Mouse (Mus musculus): ENCODE results near the gene Rab34. TPM values are rescaled to one million over a fixed set of nuclear protein-coding genes. Genes with fewer than 3 reads are reported as not detected.
"Not testable (repeated sequence)": the region's sequence is repeated elsewhere in the genome, so short reads cannot be mapped to it uniquely, and the experiment has no call there.

The Rab34 gene
- total RNA-seq, 2 experiments from 2014 or later = 93.0 to 100 TPM

DNA sequence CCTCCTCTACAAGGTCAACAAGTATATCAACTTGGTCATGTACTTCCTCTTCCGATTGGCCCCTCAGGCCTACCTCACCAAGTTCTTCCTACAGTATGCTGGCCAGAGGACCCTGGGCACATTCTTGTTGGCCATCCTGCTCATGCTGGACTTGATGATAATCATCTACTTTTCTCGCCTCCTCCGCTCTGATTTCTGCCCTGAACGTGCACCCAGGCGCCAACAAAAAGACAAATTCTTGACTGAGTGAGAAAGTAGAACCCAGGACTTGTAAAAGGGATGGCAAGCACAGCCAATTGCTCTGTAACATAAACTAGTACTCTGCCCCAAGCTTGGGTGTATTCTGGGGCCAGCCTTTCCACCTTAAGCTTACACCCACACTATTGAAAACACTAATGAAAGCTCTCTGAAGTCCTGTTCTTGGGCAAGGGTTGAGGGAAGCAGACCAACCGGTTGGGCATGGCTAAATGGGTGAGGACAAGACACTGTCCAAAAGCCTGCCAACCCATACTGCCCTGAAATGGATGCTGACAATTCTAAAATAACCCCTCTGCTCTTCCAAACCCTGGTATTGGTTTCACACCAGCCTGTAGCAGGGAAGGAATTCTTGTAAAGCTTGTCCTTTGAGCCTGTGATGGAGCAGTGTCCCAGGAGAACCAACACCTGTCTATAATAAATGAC lies 8.0 kb upstream of the Rab34 start:
- no peak for DNase-seq

DNA sequence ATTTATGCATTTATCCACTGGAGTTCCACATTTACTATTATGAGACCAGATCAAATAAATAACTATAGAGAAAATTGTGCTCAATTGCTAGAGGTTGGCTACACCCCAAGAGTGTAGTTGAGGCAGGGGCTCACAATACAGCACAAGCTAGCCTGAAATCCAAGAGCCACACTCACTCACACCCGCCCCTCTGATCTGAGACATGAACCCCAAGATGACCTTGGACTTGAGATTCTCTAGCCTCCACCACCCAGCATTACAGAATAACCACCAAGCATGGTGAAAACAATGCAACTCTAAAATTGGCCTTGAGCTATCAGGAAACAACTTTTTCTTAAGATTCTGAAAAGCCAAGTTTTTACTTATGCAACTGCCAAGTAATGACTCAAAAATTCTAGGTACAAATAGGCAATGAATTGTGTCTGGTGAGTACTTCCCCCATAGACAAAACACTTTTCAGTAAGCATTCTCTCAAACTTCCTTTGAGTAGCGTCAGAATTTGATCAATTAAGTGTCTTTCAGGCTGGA lies 6.3 kb upstream of the Rab34 start:
- no peak for DNase-seq

DNA sequence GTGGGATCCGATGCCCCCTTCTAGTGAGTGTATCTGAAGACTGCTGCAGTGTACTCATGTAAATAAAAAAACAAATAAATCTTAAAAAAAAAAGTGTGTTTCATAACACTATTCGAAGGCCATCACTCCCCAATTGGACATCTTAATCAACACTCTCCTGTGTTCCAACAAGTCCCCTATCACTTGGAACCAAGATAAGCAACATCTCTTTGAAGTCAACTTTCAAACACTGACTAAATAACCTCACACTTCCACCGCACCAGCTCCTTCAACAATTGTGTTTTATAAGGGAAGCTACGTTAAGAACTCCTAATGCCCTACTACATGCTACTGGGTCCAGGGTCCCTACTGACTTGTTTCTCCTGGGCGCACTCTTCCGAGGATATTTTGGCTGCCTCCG lies 5.8 kb upstream of the Rab34 start:
- no peak for DNase-seq

DNA sequence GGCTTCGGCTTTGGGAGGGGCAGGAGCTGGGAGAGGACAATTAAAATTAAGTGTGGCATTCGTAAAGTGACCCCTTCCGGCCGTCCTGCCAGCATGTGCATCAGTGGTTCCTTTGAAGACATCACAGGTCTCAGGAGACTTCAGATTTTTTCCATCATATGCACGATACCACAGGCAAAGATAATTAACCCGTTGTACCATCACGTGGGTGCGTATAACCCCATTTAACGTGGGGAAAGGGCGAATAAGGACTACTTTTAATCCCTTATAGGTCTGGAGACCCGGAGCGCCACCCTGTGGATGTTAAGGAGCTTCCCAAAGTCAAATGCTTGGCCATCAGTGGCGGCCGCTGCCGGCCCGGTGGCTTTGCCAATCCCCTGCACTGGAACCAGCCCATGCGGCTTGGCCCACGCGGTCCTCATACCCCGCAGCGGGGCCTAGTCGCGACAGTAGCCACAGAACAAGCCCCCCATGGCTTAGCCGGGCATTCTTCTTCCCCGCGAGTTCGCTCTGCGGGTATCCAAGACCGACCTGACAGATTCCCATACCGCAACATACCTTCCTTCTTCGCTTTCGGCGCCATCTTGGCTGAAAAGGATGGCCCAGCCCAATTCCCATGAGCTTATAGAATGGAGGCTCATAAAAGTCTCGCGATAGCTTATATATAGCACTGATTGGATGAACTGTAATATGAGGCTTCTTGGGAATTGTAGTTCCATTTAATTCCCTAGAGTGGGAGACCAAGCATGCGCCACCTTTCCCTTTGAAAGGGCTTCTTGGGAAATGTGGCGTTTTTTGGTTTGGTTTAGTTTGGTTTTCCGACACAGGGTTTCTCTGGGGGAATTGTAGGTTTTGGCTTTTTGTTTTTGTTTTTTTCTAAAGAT lies 5.0 kb upstream of the Rab34 start, which contains the start of gene Rpl23a:
Gene Rpl23a, minus strand, starts transcription at position 624 of the 884 bp plus-strand sequence.
- DNase-seq = peak; percentile 85

DNA sequence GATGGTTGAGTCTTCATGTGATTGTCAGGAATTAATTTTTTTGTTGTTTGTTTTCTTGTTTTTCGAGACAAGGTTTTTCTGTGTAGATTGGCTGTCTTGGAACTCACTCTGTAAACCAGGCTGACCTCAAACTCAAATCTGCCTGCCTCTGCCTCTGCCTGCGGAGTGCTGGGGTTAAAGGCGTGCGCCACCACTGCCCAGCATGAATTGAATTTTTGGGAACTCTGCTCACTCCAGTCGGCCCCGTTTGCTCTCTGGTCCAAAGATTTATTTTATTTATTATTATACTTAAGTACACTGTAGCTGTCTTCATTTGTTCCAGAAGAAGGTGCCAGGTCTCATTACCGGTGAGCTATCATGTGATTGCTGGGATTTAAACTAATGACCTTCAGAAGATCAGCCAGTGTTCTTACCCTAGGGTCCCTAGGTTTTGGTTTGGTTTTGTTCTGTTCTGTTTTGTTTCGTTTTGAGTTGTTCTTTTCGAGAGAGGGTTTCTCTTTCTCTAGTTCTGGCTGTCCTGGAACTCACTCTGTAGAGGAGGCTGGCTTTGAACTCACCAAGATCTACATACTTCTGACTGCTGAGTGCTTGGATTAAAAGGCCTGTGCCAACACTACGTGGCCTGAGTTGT lies 4.2 kb upstream of the Rab34 start:
- no peak for DNase-seq

DNA sequence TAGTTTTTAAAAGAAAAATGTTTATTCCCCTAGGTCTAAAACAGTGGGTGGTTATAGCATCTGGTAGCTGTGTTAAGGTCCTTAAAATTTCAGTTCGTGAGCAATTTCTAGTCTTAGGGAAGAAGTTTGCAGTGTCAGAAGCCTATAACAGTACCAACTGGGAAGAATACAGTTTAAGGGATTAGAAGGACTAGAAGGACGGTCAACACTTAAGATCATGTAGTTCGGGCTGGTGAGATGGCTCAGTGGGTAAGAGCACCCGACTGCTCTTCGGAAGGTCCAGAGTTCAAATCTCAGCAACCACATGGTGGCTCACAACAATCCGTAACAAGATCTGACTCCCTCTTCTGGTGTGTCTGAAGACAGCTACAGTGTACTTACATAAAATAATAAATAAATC lies 3.5 kb upstream of the Rab34 start:
- DNase-seq = not testable (repeated sequence)

DNA sequence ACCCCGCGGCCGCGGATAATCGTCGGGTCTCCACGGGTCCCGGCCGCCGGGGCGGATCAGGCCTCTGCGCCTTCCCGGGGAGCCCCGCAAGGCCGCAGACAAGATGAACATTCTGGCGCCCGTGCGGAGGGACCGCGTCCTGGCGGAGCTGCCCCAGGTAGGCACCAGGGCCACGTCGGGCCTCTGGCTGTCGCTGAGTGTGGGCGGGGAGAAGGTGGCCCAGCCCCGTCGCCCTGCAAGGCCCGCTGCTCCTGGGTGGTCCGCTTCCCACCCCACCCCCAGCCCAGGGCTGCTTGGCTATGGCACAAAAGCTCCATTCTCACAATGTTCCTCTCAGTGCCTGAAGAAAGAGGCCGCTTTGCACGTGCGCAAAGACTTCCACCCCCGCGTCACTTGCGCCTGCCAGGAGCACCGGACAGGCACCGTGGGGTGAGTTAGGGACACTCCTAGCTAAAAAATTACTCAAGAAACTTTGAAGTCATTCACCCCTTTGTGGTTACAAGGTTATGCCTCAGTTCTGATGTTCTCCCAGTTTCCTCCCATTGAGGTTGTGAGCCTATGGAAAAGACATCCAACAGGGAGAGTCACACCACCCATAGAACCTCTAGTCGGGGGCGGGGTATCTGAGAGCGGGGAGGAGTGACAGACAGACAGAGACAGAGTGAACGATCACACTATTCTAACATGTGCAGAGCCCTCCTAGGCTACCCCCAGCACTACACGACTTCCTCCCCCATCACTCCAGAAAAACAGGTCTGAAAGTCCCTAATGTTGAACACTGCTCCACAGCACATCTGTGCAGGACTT lies 1.2 kb downstream of the Rab34 start:
- DNase-seq = peak; percentile 83

DNA sequence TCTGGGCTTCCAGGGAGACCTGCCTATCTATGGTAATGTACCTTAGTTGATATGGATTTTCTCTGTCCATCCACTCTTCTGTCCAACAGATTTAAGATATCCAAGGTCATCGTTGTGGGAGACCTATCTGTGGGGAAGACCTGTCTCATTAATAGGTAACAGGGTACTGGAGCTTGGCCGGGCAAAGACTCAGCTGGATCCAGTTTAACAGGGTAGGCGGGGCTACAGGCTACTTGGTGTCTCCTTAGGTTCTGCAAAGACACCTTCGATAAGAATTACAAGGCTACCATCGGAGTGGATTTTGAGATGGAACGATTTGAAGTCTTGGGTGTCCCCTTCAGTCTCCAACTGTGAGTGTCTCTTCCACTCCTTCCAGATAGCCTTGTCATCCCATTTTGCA lies 1.8 kb downstream of the Rab34 start:
- no peak for DNase-seq

DNA sequence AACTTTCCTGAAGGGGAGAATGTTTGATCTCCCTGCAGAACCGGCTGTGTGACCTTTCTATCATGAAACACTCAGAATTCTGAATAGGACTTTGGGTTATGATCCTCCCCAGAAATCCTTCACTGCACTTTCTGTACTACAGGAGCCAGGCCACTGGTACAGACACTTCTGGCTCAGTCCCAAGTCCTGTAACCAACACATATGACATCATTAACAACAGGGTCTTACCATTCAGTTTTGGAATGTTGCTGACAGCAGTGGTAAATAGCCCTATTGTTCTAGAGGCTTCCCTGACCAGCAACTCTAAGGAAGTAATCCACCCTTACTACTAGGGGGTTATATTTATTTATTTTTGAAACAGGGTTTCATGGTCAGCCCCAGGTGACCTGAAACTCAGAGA lies 4.9 kb downstream of the Rab34 start, which contains the start of gene Proca1:
Gene Proca1, plus strand, starts transcription at position 280 of the 400 bp plus-strand sequence.
- DNase-seq = no peak

DNA sequence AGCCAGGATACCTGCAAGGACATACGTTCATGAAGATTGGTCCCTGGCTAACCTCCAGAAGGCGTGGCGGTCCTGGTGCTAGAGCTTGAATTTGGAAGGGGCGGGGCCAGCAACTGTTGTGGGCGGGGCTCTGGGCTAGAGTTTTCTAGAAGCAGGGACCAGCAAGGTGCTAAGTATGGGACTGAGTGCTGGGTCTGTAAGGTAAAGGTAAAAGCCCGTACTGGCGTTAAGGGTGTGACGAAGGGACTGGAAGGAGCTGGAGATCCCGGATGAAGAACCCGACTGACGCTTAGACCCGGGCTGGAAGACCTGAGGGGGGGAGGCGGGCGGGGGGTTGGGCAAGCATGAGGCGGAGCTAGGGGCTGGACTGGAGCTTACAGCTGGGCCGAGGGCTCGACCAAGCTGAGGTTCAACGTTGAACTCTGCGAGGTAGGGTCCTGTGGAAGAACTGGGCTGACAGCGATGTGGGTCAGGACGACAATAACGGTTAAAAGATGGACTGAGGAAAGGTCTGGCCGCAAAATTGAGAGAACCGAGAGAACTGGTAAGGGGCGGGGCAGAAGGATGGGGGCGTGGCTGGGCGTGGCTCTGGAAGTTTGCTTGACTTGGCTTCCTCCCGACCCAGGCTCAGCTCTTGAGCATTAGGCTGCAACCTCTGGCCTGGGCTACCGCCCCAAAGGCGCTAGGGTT lies 6.3 kb downstream of the Rab34 start:
- DNase-seq = peak; percentile 90

DNA sequence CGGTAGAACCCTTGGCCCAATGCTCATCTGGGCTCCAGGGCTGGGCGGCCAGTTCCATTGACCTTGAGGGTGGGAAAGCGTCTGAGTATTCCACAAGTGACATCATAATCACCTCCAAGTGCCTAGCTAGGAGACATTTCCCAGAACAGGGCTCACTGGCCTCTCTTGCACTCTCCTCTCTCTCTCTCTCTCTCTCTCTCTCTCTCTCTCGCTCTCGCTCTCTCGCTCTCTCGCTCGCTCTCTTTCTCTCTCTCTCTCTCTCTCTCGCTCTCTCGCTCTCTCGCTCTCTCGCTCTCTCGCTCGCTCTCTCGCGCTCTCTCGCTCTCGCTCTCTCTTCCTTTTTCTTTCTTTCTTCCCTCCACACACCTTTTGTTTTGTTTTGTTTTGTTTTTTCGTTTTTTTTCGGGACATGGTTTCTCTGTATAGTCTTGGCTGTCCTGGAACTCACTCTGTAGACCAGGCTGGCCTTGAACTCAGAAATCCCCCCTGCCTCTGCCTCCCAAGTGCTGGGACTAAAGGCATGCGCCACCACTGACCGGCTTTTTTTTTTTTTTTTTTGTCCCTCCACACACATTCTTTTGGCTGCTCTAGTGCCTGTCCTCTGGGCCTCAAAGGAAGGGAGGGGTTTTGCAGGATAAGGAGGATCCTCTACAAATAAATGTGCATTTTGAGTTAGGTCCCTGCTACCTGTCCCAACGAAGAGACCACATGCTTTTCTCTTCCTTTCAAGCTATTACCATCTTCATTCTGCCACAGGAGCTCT lies 7.1 kb downstream of the Rab34 start:
- no peak for DNase-seq

DNA sequence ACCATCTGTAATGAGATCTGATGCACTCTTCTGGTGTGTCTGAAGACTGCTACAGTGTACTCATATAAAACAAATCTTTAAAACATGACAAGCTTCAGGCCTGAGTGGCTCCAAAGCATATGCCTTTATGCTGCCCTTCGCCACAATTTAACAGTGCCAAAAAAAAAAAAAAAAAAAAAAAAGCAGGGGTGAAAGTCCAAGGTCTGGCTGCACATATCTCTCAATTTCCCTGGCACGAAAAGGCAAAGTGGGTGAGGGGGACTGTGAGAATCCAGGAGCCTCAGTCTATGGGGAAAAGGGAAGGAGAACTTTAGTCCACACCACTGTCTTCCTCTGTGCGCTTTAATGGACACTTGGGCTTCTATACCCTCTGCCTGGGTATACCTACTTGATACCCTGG lies 14.1 kb downstream of the Rab34 start:
- no peak for DNase-seq

DNA sequence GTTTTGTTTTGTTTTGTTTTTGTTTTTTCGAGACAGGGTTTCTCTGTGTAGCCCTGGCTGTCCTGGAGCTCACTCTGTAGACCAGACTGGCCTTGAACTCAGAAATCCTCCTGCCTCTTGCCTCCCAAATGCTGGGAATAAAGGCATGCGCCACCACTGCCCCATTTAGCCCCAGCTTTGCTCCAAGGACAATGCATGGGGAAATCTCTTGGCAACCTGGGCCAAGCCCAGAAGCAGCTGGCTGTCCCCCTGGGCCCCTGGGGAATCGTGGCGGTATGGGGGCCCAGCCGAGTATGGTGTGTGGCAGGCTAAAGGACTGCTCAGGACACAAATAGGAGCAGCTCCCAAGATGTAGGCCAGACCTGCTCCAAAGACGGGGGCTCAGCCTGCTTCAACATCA lies 16.1 kb downstream of the Rab34 start:
- peak; percentile 50 for DNase-seq

DNA sequence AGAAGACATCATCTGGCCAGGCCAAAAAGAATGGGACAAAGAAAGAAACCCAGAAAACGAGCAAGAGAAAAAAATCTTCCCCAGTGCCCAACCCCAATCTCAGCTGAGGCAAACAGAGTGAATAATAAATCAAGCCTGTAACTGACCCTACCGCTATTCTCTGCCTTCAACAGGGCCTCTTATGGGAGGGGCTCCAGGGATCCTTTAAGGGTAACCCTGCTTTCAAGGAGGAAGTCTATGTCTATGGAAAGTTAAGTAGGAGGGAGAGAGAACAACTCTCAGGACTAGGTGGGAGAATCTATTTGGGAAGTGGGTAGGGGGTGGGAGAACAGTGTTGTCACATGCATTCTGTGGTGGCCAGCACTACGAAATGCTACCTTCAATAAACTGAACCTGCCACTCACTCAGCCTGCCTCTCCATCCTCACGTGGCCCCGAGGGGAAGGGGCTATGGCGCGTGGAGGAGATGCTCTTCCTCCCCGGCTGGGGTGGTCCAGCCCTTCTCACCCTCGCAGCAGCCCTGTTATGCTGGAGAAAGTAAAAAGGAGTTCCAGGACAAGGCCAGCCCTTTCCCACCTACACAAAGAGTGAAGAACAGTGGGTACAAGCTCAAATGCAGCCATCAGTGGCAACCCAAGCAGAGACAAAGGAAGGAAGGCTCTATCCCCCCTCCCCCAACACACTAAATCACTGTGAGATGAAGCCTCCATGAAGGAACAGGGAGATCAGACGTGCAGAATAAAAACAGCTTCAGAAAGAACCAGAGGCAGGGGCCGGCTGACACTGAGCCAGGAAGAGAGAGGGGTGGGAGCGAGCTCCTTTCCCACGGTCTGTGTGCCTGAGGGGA lies 17.4 kb downstream of the Rab34 start:
- DNase-seq = no peak

DNA sequence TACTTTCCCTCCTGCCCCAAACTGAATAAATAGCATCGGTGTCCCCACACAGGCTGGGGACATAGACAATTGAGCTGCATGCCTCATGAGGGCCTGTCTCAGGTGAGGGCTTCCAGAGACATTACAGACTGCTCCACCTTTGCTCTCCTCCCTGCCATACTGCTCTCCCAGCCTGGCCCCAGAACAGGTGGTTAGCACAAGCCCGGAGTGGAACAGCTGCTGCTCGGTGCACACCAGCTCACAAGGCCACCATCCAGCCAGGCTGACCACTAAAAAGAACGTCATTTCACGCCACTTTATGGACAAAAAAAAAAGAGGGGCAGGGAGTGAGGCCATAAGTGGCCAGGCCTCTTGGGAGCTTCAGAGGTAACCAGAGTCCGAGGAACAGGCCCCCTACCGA lies 19.0 kb downstream of the Rab34 start:
- no peak for DNase-seq

DNA sequence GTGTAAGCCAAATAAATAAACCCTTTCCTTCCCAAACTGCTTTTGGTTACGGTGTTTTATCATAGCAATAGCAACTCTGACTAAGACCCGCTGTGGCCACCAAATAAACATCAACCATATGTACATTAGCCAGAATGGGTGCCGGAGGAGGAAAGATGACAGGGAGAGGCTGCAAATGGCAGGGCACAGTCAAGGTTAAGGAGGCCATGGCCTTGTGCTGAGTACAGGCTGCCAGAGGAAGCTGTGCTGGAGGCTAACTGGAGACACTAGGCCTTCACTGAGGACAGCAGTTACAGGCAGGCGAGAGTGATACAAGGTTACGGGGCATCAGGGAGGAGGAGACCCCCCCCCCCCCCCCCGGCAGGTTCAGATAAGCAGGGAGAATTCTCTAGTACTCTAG lies 21.7 kb downstream of the Rab34 start:
- peak; percentile 48 for DNase-seq

DNA sequence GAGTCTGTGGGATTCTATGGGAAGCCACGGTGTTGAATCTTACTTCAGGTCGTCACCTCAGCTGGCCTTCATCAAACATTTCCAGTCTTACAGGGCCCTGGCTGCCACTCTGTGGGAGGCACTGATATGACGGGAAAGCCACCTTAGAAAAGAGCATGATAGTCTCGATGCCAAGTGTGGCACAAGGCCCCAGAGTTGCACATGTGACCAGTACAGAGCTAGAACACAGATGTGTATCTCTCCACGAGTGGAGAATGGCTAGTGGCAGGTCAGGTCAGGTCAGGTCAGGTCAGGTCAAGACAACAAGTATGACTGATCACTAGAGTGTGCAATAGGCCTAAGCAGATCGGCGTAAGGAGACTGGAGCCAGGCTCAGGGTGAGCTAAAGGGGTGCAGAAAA lies 22.4 kb downstream of the Rab34 start:
- no peak for DNase-seq

DNA sequence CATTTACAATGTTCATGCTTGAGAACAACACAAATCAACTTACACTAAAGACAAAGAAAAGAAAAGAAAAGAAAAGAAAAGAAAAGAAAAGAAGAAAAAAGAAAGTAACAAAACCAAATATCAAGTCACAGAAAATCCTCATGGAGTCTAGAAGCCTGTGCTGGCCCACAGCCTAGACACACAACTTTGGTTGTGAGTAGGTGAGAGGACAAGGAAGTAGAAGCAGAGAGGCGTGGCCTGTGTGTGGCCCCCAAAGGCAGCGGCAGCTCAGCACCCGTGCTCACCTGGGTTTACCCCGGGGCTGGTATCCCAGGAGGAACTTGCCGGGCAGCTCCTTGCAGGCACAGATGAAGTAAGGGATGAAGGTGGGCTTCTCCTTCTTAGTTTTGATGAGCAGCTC lies 23.3 kb downstream of the Rab34 start:
- no peak for DNase-seq

DNA sequence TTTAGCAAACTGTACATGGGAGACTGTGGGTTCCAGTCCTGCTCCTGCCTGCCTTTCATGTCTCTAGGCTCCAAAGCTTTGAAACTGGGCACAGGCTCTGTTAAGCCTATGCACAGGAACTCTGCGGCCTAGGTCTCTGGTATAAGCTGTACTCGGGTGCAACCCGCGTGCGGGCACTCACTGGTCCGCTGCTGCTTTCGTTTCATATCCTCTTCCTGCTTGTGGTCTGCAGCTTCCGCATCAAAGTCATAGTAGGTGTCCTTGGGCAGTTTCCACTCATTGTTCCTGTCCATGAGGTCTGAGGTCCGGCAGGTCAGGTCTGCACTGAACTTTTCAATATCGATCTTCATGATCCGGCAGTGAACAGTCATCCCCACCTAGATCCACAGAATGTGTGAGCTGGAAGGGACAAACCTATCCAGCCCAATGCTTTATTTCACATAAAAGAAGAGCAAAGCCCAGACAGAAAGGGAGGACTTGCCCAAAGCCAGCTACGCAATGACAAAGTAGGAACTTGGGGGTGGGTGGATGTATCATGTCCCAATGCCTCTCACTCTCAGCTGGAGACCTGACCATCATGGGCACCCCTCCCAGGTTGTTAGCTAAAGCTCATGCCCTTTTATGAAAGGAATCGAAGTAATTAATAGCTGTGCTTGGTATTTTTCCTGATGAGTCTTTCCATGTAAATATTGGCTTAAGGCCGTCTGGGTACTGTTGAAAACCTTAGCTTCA lies 25.0 kb downstream of the Rab34 start:
- DNase-seq = no peak
